Mouse (Mus musculus) lung, adult 2 months (tissue): ENCODE measurements around the gene 1700069L16Rik.

ENCODE experiments used
- CTCF ChIP-seq: fragments of 200-500 bp; IDR thresholded peaks from 2 replicates; pipeline ENCODE4 v1.5.1; 2011; ENCODE audit warnings: mild to moderate bottlenecking, low read length, control low read depth; ENCODE audit not compliant: insufficient read depth
- POLR2A ChIP-seq: fragments of 200-500 bp; IDR thresholded peaks from 2 replicates; pipeline ENCODE4 v1.6.1; 2011; ENCODE audit warnings: low read depth, mild to moderate bottlenecking, control low read depth, low read length, borderline replicate concordance; ENCODE audit errors: extremely low read depth

DNA sequence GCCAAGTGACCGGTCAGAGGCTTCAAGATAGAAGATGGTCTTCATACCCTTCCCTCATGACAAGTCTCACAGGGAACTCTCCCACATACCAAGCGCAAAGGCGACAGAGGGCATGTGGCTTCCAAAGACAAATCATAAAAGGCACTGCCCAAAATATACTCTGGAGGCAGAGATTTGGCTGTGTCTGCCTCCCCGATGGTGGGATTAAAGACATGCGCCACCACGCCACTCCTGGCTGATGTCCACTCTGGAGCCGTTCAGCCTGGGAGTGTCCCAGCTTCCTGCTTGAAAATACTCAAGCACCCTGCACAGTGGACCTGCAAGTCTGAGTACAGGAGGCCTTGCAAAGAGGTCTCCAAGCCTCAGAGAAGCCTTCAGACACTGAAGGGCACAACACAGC, 6.6 kb upstream of the 1700069L16Rik start:
- no peak for TF ChIP-seq POLR2A
- no peak for TF ChIP-seq CTCF
